Mouse (Mus musculus): Measurements from ENCODE around the gene Lcn4.

The Lcn4 gene

GRCm38 (mm10) chr2:26634629-26635488 lies 36.2 kb downstream of the Lcn4 start:
- no peak for DNase-seq

DNA sequence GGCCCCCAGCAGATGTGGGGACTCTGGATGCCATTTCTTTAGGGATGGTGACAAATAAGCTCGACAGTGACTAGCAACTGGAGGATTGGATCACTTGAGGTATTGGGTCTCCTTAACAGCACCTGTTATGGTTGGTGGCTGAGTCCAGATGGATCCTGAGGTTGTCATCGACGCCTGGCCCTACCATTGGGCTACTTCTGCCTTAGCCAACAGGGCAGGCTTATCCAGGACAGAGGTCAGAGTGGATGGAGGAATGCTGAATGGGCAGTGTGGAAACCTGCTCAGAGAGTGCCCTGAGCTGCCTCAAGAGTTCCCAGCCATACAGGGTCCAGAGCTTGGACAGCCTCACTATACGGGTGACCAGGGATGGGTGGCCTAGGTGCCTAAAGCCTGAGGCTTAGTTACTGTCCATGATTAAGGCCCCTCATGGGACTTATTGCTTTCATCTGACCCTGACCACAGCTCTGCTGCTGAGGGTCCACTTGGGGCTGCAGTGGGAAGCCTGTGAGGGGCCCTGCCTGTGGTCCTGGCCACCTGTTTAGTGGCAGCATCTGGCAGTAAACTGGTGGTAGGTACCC lies 37.0 kb downstream of the Lcn4 start:
- DNase-seq: no peak

- DNase-seq: no peak
Observed at GRCm38 (mm10) chr2:26632541-26633395, 38.3 kb downstream of the Lcn4 start.

DNA sequence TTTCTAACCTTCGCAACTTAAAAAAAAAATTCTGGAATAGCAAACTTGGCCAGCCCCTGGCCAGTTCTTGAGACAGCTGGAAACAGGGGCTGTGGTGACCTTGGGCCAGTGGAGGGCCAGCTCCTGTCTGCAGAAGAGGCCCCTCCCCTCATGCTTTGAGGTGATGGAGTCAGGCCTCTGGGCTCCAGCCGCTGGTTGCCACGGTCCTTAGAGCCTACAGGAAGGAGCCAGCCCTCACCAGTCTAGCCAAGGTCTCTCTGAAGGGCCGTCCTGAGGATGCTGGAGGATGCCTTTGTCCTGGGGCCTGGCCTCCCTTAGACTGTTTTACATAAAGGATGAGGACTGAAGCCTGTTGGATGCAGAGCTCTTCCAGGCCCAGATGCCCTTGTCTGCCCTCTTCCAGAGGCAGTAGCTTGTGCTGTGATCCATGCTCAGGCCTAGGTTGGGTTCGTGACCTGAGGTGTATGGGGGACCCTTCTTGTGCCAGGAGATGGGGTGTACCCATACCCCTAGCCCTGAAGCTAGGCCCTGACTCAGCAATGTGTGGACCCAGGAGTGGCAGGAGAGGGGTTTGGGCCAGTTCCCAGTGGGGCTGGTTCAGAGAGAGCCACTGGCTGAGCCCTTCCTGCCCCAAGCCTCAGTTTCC lies 42.2 kb downstream of the Lcn4 start:
- no peak for DNase-seq

GRCm38 (mm10) chr2:26627921-26628739 lies 43.0 kb downstream of the Lcn4 start, which contains the start of gene Fam69b:
TSS of gene Fam69b (plus strand) at chr2:26628457.
- peak; percentile 73 to 82 for DNase-seq

- DNase-seq: no peak
Observed at GRCm38 (mm10) chr2:26626081-26626480, 45.0 kb downstream of the Lcn4 start.

DNA sequence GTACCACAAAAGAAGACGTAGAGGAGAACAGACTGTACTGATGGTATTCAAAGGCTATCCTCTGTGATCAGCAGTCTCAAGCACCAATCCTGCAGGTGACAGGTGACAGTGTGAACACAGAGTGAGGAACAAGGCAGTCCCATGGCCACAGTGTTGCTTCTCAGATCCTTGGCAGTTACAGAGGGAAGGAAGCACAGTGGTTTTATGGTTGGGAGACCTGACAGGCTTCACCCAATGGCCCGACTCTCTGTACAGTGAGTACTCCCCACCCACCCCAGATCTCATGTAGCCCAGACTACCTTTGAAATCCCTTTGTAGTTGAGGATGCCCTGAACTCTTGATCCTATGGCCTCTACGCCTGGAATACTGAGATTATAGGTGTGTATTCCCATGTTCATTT lies 45.7 kb downstream of the Lcn4 start:
- DNase-seq: no peak

- DNase-seq: no peak
Observed at GRCm38 (mm10) chr2:26622984-26623383, 48.1 kb downstream of the Lcn4 start.

GRCm38 (mm10) chr2:26621246-26621645 lies 49.8 kb downstream of the Lcn4 start:
- DNase-seq: no peak

GRCm38 (mm10) chr2:26617928-26618327 lies 53.2 kb downstream of the Lcn4 start:
- no peak for DNase-seq
